8 mouse cellular contexts compared by ENCODE assay signal in genomic region chr7:127708207-127709078, GRCm38 (mm10). TPM values are rescaled to one million over a fixed set of nuclear protein-coding genes. Genes with fewer than 3 reads are reported as not detected.
A peak's percentile ranks its signal among the peaks of the same experiment; 100 is the strongest.
DNase-seq lines count a peak whose midpoint lies in the region; ATAC-seq and TF ChIP-seq lines count a peak whose summit lies in the region.

Bcl7c (minus strand) TSS chr7:127708933.

- no peak for TF ChIP-seq EP300 in CH12.LX (IDR thresholded peaks at IDR 0.05; ENCODE audit: low read length)

- no peak; the same call in none of the 2 replicates for TF ChIP-seq RAD21 in CH12.LX (IDR thresholded peaks at IDR 0.05; ENCODE audit: low read depth, low read length)

- H3K79me2 ChIP-seq in CH12.LX (replicated peaks; ENCODE audit: control insufficient read depth, extremely low read depth, insufficient read depth, poor library complexity, severe bottlenecking) = no peaks in the 10 kb centered on the region

- H3K4me1 ChIP-seq in CH12.LX (ENCODE audit: control insufficient read depth in 1 of 2, insufficient read depth in 2 of 2) = peaks cover 9 to 33% of the 10 kb centered on the region in 2 experiments
- H3K4me1 ChIP-seq in heart, embryonic 13.5 days = peaks cover 38% of the 10 kb centered on the region
- H3K4me1 ChIP-seq in liver, embryonic 13.5 days (replicated peaks) = peaks cover 59% of the 10 kb centered on the region
- H3K4me1 ChIP-seq in stomach, embryonic 14.5 days (ENCODE audit: control insufficient read depth, insufficient read depth, low read length) = peaks cover 24% of the 10 kb centered on the region

- H3K27me3 ChIP-seq in CH12.LX (replicated peaks) = no peaks in the 10 kb centered on the region
- no peaks in the 10 kb centered on the region for H3K27me3 ChIP-seq in heart, embryonic 13.5 days (replicated peaks)
- H3K27me3 ChIP-seq in liver, embryonic 13.5 days = no peaks in the 10 kb centered on the region
- no peaks in the 10 kb centered on the region for H3K27me3 ChIP-seq in stomach, embryonic 14.5 days (ENCODE audit: control insufficient read depth, insufficient read depth, low read length)

- ATAC-seq in heart, embryonic 13.5 days (ENCODE audit: extremely low read depth, insufficient number of reproducible peaks, low FRiP score, low TSS enrichment) = peak; percentile 87
- peak; percentile 92 for ATAC-seq in liver, embryonic 13.5 days (ENCODE audit: low read depth)
- peak; percentile 80 for ATAC-seq in stomach, embryonic 14.5 days (ENCODE audit: insufficient number of reproducible peaks, insufficient read depth, low FRiP score, low read depth)

- peak within 1 kb of the TSS; percentile 94 for H3K9ac ChIP-seq in CH12.LX (ENCODE audit: insufficient read depth, low read depth)
- peak within 1 kb of the TSS; percentile 92 for H3K9ac ChIP-seq in heart, embryonic 13.5 days
- peak within 1 kb of the TSS; percentile 84 for H3K9ac ChIP-seq in liver, embryonic 13.5 days
- H3K9ac ChIP-seq in stomach, embryonic 14.5 days (replicated peaks; ENCODE audit: low read depth, low read length) = peak within 1 kb of the TSS; percentile 81

- peak in 1 of 2 experiments; percentile 75; a peak in 2 of 4 replicates for TF ChIP-seq CTCF in CH12.LX (conservative IDR thresholded peaks at IDR 0.05 in 1 of 2, IDR thresholded peaks at IDR 0.05 in 1 of 2; ENCODE audit: low read depth in 2 of 2, low read length in 2 of 2)

- in situ Hi-C loops in CH12.LX (cut with MboI; ENCODE audit: low pct_ligation_motif_present, low pct_unique_long_range_greater_than_20kb, low sequenced_read_pairs) = no loop called here

- H3K36me3 ChIP-seq in CH12.LX (replicated peaks in 1 of 2; ENCODE audit: control insufficient read depth in 1 of 2, insufficient read depth in 1 of 2, low read length in 1 of 2) = peaks cover 16 to 30% of the 10 kb centered on the region in 2 experiments
- H3K36me3 ChIP-seq in heart, embryonic 13.5 days = peaks cover 33% of the 10 kb centered on the region
- H3K36me3 ChIP-seq in liver, embryonic 13.5 days = peaks cover 23% of the 10 kb centered on the region
- H3K36me3 ChIP-seq in stomach, embryonic 14.5 days (ENCODE audit: control insufficient read depth, insufficient read depth, low read length) = peaks cover 20% of the 10 kb centered on the region

- dilution Hi-C loops in CH12.LX (cut with MboI; ENCODE audit: extremely low pct_ligation_motif_present, extremely low pct_unique_long_range_greater_than_20kb, low sequenced_read_pairs) = no loop called here

- peak within 1 kb of the TSS; percentile 78 for H3K4me2 ChIP-seq in CH12.LX (ENCODE audit: insufficient read depth, low read depth, poor library complexity, severe bottlenecking)
- peak within 1 kb of the TSS; percentile 85 for H3K4me2 ChIP-seq in heart, embryonic 13.5 days
- peak within 1 kb of the TSS; percentile 97 for H3K4me2 ChIP-seq in liver, embryonic 13.5 days
- peak within 1 kb of the TSS; percentile 74 for H3K4me2 ChIP-seq in stomach, embryonic 14.5 days (replicated peaks; ENCODE audit: low read depth, low read length)

- TF ChIP-seq POLR2A in CH12.LX (IDR thresholded peaks at IDR 0.05; ENCODE audit: low read depth, low read length) = peak; percentile 59; the same call in 1 of the 2 replicates

- peak within 1 kb of the TSS; percentile 92 for H3K27ac ChIP-seq in CH12.LX (ENCODE audit: insufficient read depth, low read depth)
- peak within 1 kb of the TSS; percentile 98 for H3K27ac ChIP-seq in heart, embryonic 13.5 days (replicated peaks)
- peak within 1 kb of the TSS; percentile 89 for H3K27ac ChIP-seq in liver, embryonic 13.5 days
- H3K27ac ChIP-seq in stomach, embryonic 14.5 days (ENCODE audit: low read length) = peak within 1 kb of the TSS; percentile 99

- no peaks in the 10 kb centered on the region for H3K9me3 ChIP-seq in CH12.LX (replicated peaks; ENCODE audit: low read length)
- H3K9me3 ChIP-seq in heart, embryonic 13.5 days = no peaks in the 10 kb centered on the region
- H3K9me3 ChIP-seq in liver, embryonic 13.5 days (replicated peaks) = no peaks in the 10 kb centered on the region
- no peaks in the 10 kb centered on the region for H3K9me3 ChIP-seq in stomach, embryonic 14.5 days (ENCODE audit: control insufficient read depth, low read depth, low read length)

- peak; percentile 100 for DNase-seq in CH12.LX (ENCODE audit: extremely low read depth)
- DNase-seq in c-Kit-negative CD71-positive TER-119-positive erythroid progenitor cells, embryonic 14.5 days (ENCODE audit: low read depth, low spot score) = peak; percentile 79
- peak; percentile 60 for DNase-seq in fibroblast of lung, adult 2 months (ENCODE audit: low read depth)
- DNase-seq in kidney, postnatal 10 days = peak; percentile 97
- peak; percentile 82 for DNase-seq in liver, embryonic 13.5 days
- DNase-seq in natural killer cell, adult 2 months (ENCODE audit: low spot score in 2 of 2) = peak; percentile 81 to 85

- H3K4me3 ChIP-seq in CH12.LX (replicated peaks in 1 of 3; ENCODE audit: low read depth in 2 of 3, low read length in 2 of 3, poor library complexity in 1 of 3) = peak within 1 kb of the TSS; percentile 68 to 77 (median 77)
- H3K4me3 ChIP-seq in heart, embryonic 13.5 days = peak within 1 kb of the TSS; percentile 79
- peak within 1 kb of the TSS; percentile 77 for H3K4me3 ChIP-seq in liver, embryonic 13.5 days (replicated peaks)
- peak within 1 kb of the TSS; percentile 71 for H3K4me3 ChIP-seq in stomach, embryonic 14.5 days (ENCODE audit: low read depth, low read length)

- under 1% methylated on average over 74 of the region's 90 CpGs for WGBS in heart, embryonic 13.5 days
- WGBS in liver, embryonic 13.5 days (ENCODE audit: insufficient replicate concordance) = under 1% methylated on average over 85 of the region's 90 CpGs
- under 1% methylated on average over 86 of the region's 90 CpGs for WGBS in stomach, embryonic 14.5 days

TF ChIP-seq in CH12.LX, 34 proteins besides CTCF, POLR2A, EP300 and RAD21 (continues in another document):
- TF ChIP-seq JUN (IDR thresholded peaks at IDR 0.05; ENCODE audit: insufficient read depth, low read depth, low read length) (no peak), IRF4 (IDR thresholded peaks at IDR 0.05; ENCODE audit: low read depth, low read length) (peak; percentile 48; the same call in 1 of the 2 replicates), ZNF384 (IDR thresholded peaks at IDR 0.05; ENCODE audit: low read depth, low read length) (no peak), NELFE (IDR thresholded peaks at IDR 0.05; ENCODE audit: low read depth, low read length) (no peak), ZKSCAN1 (IDR thresholded peaks at IDR 0.05; ENCODE audit: borderline replicate concordance, low read depth, low read length) (no peak), MAX (IDR thresholded peaks at IDR 0.05; ENCODE audit: low read length) (peak; percentile 94), MAFK (IDR thresholded peaks at IDR 0.05; ENCODE audit: insufficient replicate concordance, low read length) (no peak), TCF12 (IDR thresholded peaks at IDR 0.05; ENCODE audit: low read depth, low read length) (peak; percentile 43; the same call in 1 of the 2 replicates), SMC3 (IDR thresholded peaks at IDR 0.05; ENCODE audit: low read depth, low read length) (peak; percentile 57), TBP (conservative IDR thresholded peaks at IDR 0.05; ENCODE audit: low read depth, low read length) (no peak), KAT2A (IDR thresholded peaks at IDR 0.05; ENCODE audit: insufficient replicate concordance, low read length) (no peak), ETS1 (conservative IDR thresholded peaks at IDR 0.05; ENCODE audit: low read depth, low read length) (no peak), HCFC1 (IDR thresholded peaks at IDR 0.05; ENCODE audit: low read depth, low read length) (no peak; the same call in 1 of the 2 replicates), CHD2 (IDR thresholded peaks at IDR 0.05; ENCODE audit: low read length) (no peak), MEF2A (IDR thresholded peaks at IDR 0.05; ENCODE audit: borderline replicate concordance, low read depth, low read length) (no peak; the same call in 1 of the 2 replicates), ZMIZ1 (IDR thresholded peaks at IDR 0.05; ENCODE audit: low read depth, low read length) (no peak; the same call in 1 of the 2 replicates), JUND (conservative IDR thresholded peaks at IDR 0.05; ENCODE audit: low read depth, low read length) (no peak), POLR2AphosphoS2 (IDR thresholded peaks at IDR 0.05; ENCODE audit: low read depth, low read length) (no peak), PAX5 (IDR thresholded peaks at IDR 0.05; ENCODE audit: low read length) (no peak), USF1 (IDR thresholded peaks at IDR 0.05; ENCODE audit: low read depth, low read length) (peak; percentile 86), RCOR1 (conservative IDR thresholded peaks at IDR 0.05; ENCODE audit: low read depth, low read length) (no peak; the same call in 1 of the 2 replicates), CHD1 (IDR thresholded peaks at IDR 0.05; ENCODE audit: low read depth, low read length) (no peak), SIN3A (IDR thresholded peaks at IDR 0.05; ENCODE audit: low read length) (peak; percentile 12; the same call in 1 of the 2 replicates), USF2 (conservative IDR thresholded peaks at IDR 0.05; ENCODE audit: low read depth, low read length) (peak; percentile 56), MXI1 (IDR thresholded peaks at IDR 0.05; ENCODE audit: low read depth, low read length) (peak; percentile 93), ZC3H11A (IDR thresholded peaks at IDR 0.05; ENCODE audit: low read depth, low read length) (no peak), BHLHE40 (IDR thresholded peaks at IDR 0.05; ENCODE audit: low read depth, low read length) (no peak), NRF1 (IDR thresholded peaks at IDR 0.05; ENCODE audit: low read depth, low read length) (peak; percentile 74), UBTF (IDR thresholded peaks at IDR 0.05; ENCODE audit: low read depth, low read length) (no peak; the same call in none of the 2 replicates), MYC (IDR thresholded peaks at IDR 0.05; ENCODE audit: low read depth, low read length) (peak; percentile 70; the same call in 1 of the 2 replicates), E2F4 (IDR thresholded peaks at IDR 0.05; ENCODE audit: insufficient replicate concordance, low read depth, low read length) (no peak; the same call in 1 of the 2 replicates), MAZ (IDR thresholded peaks at IDR 0.05; ENCODE audit: low read depth, low read length) (peak; percentile 73; the same call in 1 of the 2 replicates), GABPA (IDR thresholded peaks at IDR 0.05; ENCODE audit: insufficient replicate concordance, low read depth, low read length) (no peak)

RNA-seq across cellular contexts. Expression of gene Bcl7c, which starts in this region (rescaled TPM):
- total RNA-seq in CH12.LX (2012; rRNA removed) (60.5 and 65.0 TPM in 2 replicates), CH12.LX (2014; rRNA removed) (25.9 and 28.0 TPM in 2 replicates)
- 71.3 and 73.5 TPM in 2 replicates for polyA plus RNA-seq in CH12.LX (2012; ENCODE audit: insufficient read length, low read depth)
- 30.7 and 35.8 TPM in 2 replicates for polyA plus RNA-seq in heart, embryonic 13.5 days (2015; fragmentation: Nextera tagmentation; extraction: Ambion mirVana)
- polyA plus RNA-seq in liver, embryonic 13.5 days (2015; fragmentation: Nextera tagmentation; extraction: Ambion mirVana) = 26.9 and 28.9 TPM in 2 replicates
- 57.8 and 65.2 TPM in 2 replicates for polyA plus RNA-seq in stomach, embryonic 14.5 days (2014; fragmentation: Nextera tagmentation; extraction: Ambion mirVana)

Comparison
In these comparisons a context has a peak if more than half of its experiments do, and no peak if none do; other contexts are left out.
1. Peak in every context shown above with its lines: DNase-seq, ATAC-seq, H3K4me3 ChIP-seq and H3K27ac ChIP-seq.